Mouse (Mus musculus): Measurements from ENCODE around the gene Ppm1m.

Ppm1m gene

GRCm38 (mm10) chr9:106220894-106221523, 21.5 kb upstream of the Ppm1m start:
- DNase-seq (ENCODE audit: extremely low read depth, low read depth, low spot score): no peak

GRCm38 (mm10) chr9:106216971-106217370, 17.4 kb upstream of the Ppm1m start:
- DNase-seq (ENCODE audit: extremely low read depth, low read depth, low spot score): no peak

GRCm38 (mm10) chr9:106215341-106216125, 16.0 kb upstream of the Ppm1m start:
- no peak for DNase-seq (ENCODE audit: extremely low read depth, low read depth, low spot score)

- DNase-seq (ENCODE audit: extremely low read depth, low read depth, low spot score): no peak
Observed at GRCm38 (mm10) chr9:106212594-106212981, 13.0 kb upstream of the Ppm1m start.

- DNase-seq (ENCODE audit: extremely low read depth, low read depth, low spot score): no peak
Observed at GRCm38 (mm10) chr9:106211680-106212593, 12.4 kb upstream of the Ppm1m start.

GRCm38 (mm10) chr9:106210853-106211609, 11.5 kb upstream of the Ppm1m start:
- no peak for DNase-seq (ENCODE audit: extremely low read depth, low read depth, low spot score)

GRCm38 (mm10) chr9:106209954-106210353, 10.4 kb upstream of the Ppm1m start:
- no peak for DNase-seq (ENCODE audit: extremely low read depth, low read depth, low spot score)

GRCm38 (mm10) chr9:106208181-106208580, 8.6 kb upstream of the Ppm1m start:
- no peak for DNase-seq (ENCODE audit: extremely low read depth, low read depth, low spot score)

- no peak for DNase-seq (ENCODE audit: extremely low read depth, low read depth, low spot score)
Observed at GRCm38 (mm10) chr9:106206515-106206914, 7.0 kb upstream of the Ppm1m start.

- no peak for DNase-seq (ENCODE audit: extremely low read depth, low read depth, low spot score)
Observed at GRCm38 (mm10) chr9:106205713-106206290, 6.3 kb upstream of the Ppm1m start.

GRCm38 (mm10) chr9:106203990-106204851, 4.7 kb upstream of the Ppm1m start:
- DNase-seq (ENCODE audit: extremely low read depth, low read depth, low spot score): no peak

- DNase-seq (ENCODE audit: extremely low read depth, low read depth, low spot score): no peak
Observed at GRCm38 (mm10) chr9:106202819-106203636, 3.5 kb upstream of the Ppm1m start, which contains the start of gene Twf2. TSS of gene Twf2 (plus strand) at chr9:106203108.

- no peak for DNase-seq (ENCODE audit: extremely low read depth, low read depth, low spot score)
Observed at GRCm38 (mm10) chr9:106201895-106202294, 2.3 kb upstream of the Ppm1m start.

- DNase-seq (ENCODE audit: extremely low read depth, low read depth, low spot score): no peak
Observed at GRCm38 (mm10) chr9:106198962-106199458, 536 bp downstream of the Ppm1m start.

GRCm38 (mm10) chr9:106197732-106198131, 1.8 kb downstream of the Ppm1m start:
- DNase-seq (ENCODE audit: extremely low read depth, low read depth, low spot score): no peak

- DNase-seq (ENCODE audit: extremely low read depth, low read depth, low spot score): no peak
Observed at GRCm38 (mm10) chr9:106197081-106197713, 2.3 kb downstream of the Ppm1m start.

GRCm38 (mm10) chr9:106195693-106196092, 3.9 kb downstream of the Ppm1m start:
- DNase-seq (ENCODE audit: extremely low read depth, low read depth, low spot score): no peak

Data from fat pad, adult 2 months (tissue).